Mouse (Mus musculus): ENCODE measurements around the gene Snap91. TPM values are rescaled to one million over a fixed set of nuclear protein-coding genes. Genes with fewer than 3 reads are reported as not detected.
A peak's percentile ranks its signal among the peaks of the same experiment; 100 is the strongest.

The Snap91 gene
- polyA plus RNA-seq, 1 experiment from 2014 or later, result 4.0 TPM

GRCm38 (mm10) chr9:86800600-86801163 is 79.8 kb downstream of the Snap91 start:
- no peaks in the 10 kb centered on the region for H3K4me1 ChIP-seq (replicated peaks; ENCODE audit: control insufficient read depth, insufficient read depth, low read length)
- no peaks in the 10 kb centered on the region for H3K27me3 ChIP-seq (replicated peaks; ENCODE audit: control insufficient read depth, insufficient read depth, low read length)
- peak; percentile 74 for TF ChIP-seq CTCF (IDR thresholded peaks at IDR 0.05; ENCODE audit: low read depth)
- no peak overlapping the region for H3K27ac ChIP-seq (ENCODE audit: low read depth, low read length)
- H3K4me3 ChIP-seq (ENCODE audit: low read depth, low read length), result no peak overlapping the region
- ATAC-seq, result no peak
- H3K9ac ChIP-seq (ENCODE audit: low read depth, low read length), result no peak overlapping the region
- no peaks in the 10 kb centered on the region for H3K9me3 ChIP-seq (ENCODE audit: control insufficient read depth)
- H3K36me3 ChIP-seq (ENCODE audit: control insufficient read depth, insufficient read depth), result no peaks in the 10 kb centered on the region
- no peak overlapping the region for H3K4me2 ChIP-seq (replicated peaks; ENCODE audit: low read depth)
- WGBS, result 23% methylated on average over 3 of the region's 3 CpGs

- ATAC-seq, result no peak
- no peak overlapping the region for H3K4me2 ChIP-seq (replicated peaks; ENCODE audit: low read depth)
These were observed 81.4 kb downstream of the Snap91 start for GRCm38 (mm10) chr9:86799099-86799498.

GRCm38 (mm10) chr9:86798686-86799085 is 81.8 kb downstream of the Snap91 start:
- no peak for ATAC-seq
- Histone ChIP-seq H3K9ac (ENCODE audit: low read depth, low read length) (no peak overlapping the region), H3K4me2 (replicated peaks; ENCODE audit: low read depth) (no peak overlapping the region), H3K27ac (ENCODE audit: low read depth, low read length) (no peak overlapping the region), H3K4me3 (ENCODE audit: low read depth, low read length) (no peak overlapping the region), H3K27me3 (replicated peaks; ENCODE audit: control insufficient read depth, insufficient read depth, low read length) (no peaks in the 10 kb centered on the region), H3K4me1 (replicated peaks; ENCODE audit: control insufficient read depth, insufficient read depth, low read length) (no peaks in the 10 kb centered on the region), H3K36me3 (ENCODE audit: control insufficient read depth, insufficient read depth) (no peaks in the 10 kb centered on the region), H3K9me3 (ENCODE audit: control insufficient read depth) (no peaks in the 10 kb centered on the region)
- 0 out of 2 replicates have a peak, but pooled peaks have one; percentile 11 for TF ChIP-seq CTCF (IDR thresholded peaks at IDR 0.05; ENCODE audit: low read depth)
- 50% methylated on average over 7 of the region's 7 CpGs for WGBS

More at GRCm38 (mm10) chr9:86799099-86799498, 81.4 kb downstream of the Snap91 start:
- no peaks in the 10 kb centered on the region for H3K9me3 ChIP-seq (ENCODE audit: control insufficient read depth)
- WGBS, result 74% methylated on average over 7 of the region's 7 CpGs
- H3K4me3 ChIP-seq (ENCODE audit: low read depth, low read length), result no peak overlapping the region
- no peak for TF ChIP-seq CTCF (IDR thresholded peaks at IDR 0.05; ENCODE audit: low read depth)
- no peak overlapping the region for H3K9ac ChIP-seq (ENCODE audit: low read depth, low read length)
- no peaks in the 10 kb centered on the region for H3K27me3 ChIP-seq (replicated peaks; ENCODE audit: control insufficient read depth, insufficient read depth, low read length)
- no peak overlapping the region for H3K27ac ChIP-seq (ENCODE audit: low read depth, low read length)
- no peaks in the 10 kb centered on the region for H3K36me3 ChIP-seq (ENCODE audit: control insufficient read depth, insufficient read depth)
- H3K4me1 ChIP-seq (replicated peaks; ENCODE audit: control insufficient read depth, insufficient read depth, low read length), result no peaks in the 10 kb centered on the region

- WGBS, result 84% methylated on average over 5 of the region's 5 CpGs
- no peaks in the 10 kb centered on the region for H3K9me3 ChIP-seq (ENCODE audit: control insufficient read depth)
- no peak overlapping the region for H3K4me2 ChIP-seq (replicated peaks; ENCODE audit: low read depth)
- no peaks in the 10 kb centered on the region for H3K4me1 ChIP-seq (replicated peaks; ENCODE audit: control insufficient read depth, insufficient read depth, low read length)
- no peak overlapping the region for H3K4me3 ChIP-seq (ENCODE audit: low read depth, low read length)
- no peak for TF ChIP-seq CTCF (IDR thresholded peaks at IDR 0.05; ENCODE audit: low read depth)
- no peak overlapping the region for H3K9ac ChIP-seq (ENCODE audit: low read depth, low read length)
- H3K36me3 ChIP-seq (ENCODE audit: control insufficient read depth, insufficient read depth), result no peaks in the 10 kb centered on the region
- H3K27ac ChIP-seq (ENCODE audit: low read depth, low read length), result no peak overlapping the region
- no peak for ATAC-seq
- no peaks in the 10 kb centered on the region for H3K27me3 ChIP-seq (replicated peaks; ENCODE audit: control insufficient read depth, insufficient read depth, low read length)
These were observed 82.3 kb downstream of the Snap91 start for GRCm38 (mm10) chr9:86798129-86798528.

GRCm38 (mm10) chr9:86797553-86797952 is 82.9 kb downstream of the Snap91 start:
- Histone ChIP-seq H3K4me2 (replicated peaks; ENCODE audit: low read depth) (no peak overlapping the region), H3K4me3 (ENCODE audit: low read depth, low read length) (no peak overlapping the region), H3K36me3 (ENCODE audit: control insufficient read depth, insufficient read depth) (no peaks in the 10 kb centered on the region), H3K27me3 (replicated peaks; ENCODE audit: control insufficient read depth, insufficient read depth, low read length) (no peaks in the 10 kb centered on the region), H3K27ac (ENCODE audit: low read depth, low read length) (no peak overlapping the region), H3K9ac (ENCODE audit: low read depth, low read length) (no peak overlapping the region), H3K9me3 (ENCODE audit: control insufficient read depth) (no peaks in the 10 kb centered on the region), H3K4me1 (replicated peaks; ENCODE audit: control insufficient read depth, insufficient read depth, low read length) (no peaks in the 10 kb centered on the region)
- 92% methylated on average over 4 of the region's 4 CpGs for WGBS
- no peak for TF ChIP-seq CTCF (IDR thresholded peaks at IDR 0.05; ENCODE audit: low read depth)
- no peak for ATAC-seq

- H3K9me3 ChIP-seq (ENCODE audit: control insufficient read depth), result no peaks in the 10 kb centered on the region
- no peak overlapping the region for H3K27ac ChIP-seq (ENCODE audit: low read depth, low read length)
- no peaks in the 10 kb centered on the region for H3K27me3 ChIP-seq (replicated peaks; ENCODE audit: control insufficient read depth, insufficient read depth, low read length)
- H3K36me3 ChIP-seq (ENCODE audit: control insufficient read depth, insufficient read depth), result no peaks in the 10 kb centered on the region
- WGBS, result 53% methylated on average over 3 of the region's 3 CpGs
- ATAC-seq, result no peak
- no peak overlapping the region for H3K4me3 ChIP-seq (ENCODE audit: low read depth, low read length)
- H3K4me2 ChIP-seq (replicated peaks; ENCODE audit: low read depth), result no peak overlapping the region
- 0 out of 2 replicates have a peak, but pooled peaks cover 2% of the 10 kb centered on the region for H3K4me1 ChIP-seq (replicated peaks; ENCODE audit: control insufficient read depth, insufficient read depth, low read length)
- no peak overlapping the region for H3K9ac ChIP-seq (ENCODE audit: low read depth, low read length)
- TF ChIP-seq CTCF (IDR thresholded peaks at IDR 0.05; ENCODE audit: low read depth), result no peak
These were observed 85.2 kb downstream of the Snap91 start for GRCm38 (mm10) chr9:86795236-86795635.
